Mouse (Mus musculus) hindbrain, embryonic 10.5 days (tissue): ENCODE results near the gene Ppp1r1a. TPM values are rescaled to one million over a fixed set of nuclear protein-coding genes. Genes with fewer than 3 reads are reported as not detected.

Experiments used
- DNase-seq: peaks from one replicate; pipeline ENCODE4 v3.0.0-alpha.2; 2017; ENCODE audit warnings: low spot score
- H3K27ac ChIP-seq: fragments of 300-500 bp; sonication (generic); 2 replicates; pipeline ENCODE4 v1.5.1; 2016; ENCODE audit warnings: mild to moderate bottlenecking, moderate library complexity
- H3K27me3 ChIP-seq: fragments of 300-500 bp; sonication (generic); 2 replicates; pipeline ENCODE4 v1.6.1; 2016; ENCODE audit warnings: mild to moderate bottlenecking; ENCODE audit not compliant: poor library complexity, insufficient read depth, severe bottlenecking
- H3K36me3 ChIP-seq: fragments of 300-500 bp; sonication (generic); 2 replicates; pipeline ENCODE4 v1.6.1; 2016; ENCODE audit warnings: mild to moderate bottlenecking, moderate library complexity
- H3K4me1 ChIP-seq: fragments of 300-500 bp; sonication (generic); replicated peaks from 2 replicates; pipeline ENCODE4 v1.6.1; 2016; ENCODE audit warnings: mild to moderate bottlenecking
- H3K4me3 ChIP-seq: fragments of 300-500 bp; sonication (generic); 2 replicates; pipeline ENCODE4 v1.5.1; 2016; ENCODE audit warnings: mild to moderate bottlenecking, moderate library complexity
- H3K9me3 ChIP-seq: fragments of 300-500 bp; sonication (generic); 2 replicates; pipeline ENCODE4 v1.6.1; 2016; ENCODE audit warnings: mild to moderate bottlenecking, moderate library complexity
- WGBS: fragments of 180-500 bp; shearing (Covaris S2); methylation state at CpG from one replicate; pipeline ENCODE4 v1.1.7; 2016; 5-methylcytosine and 5-hydroxymethylcytosine counted together
- polyA plus RNA-seq: library from polyadenylated mRNA; unstranded; fragments of >200 nt; fragmentation: Nextera tagmentation; extraction: Ambion mirVana; gene quantifications from 2 replicates; pipeline ENCODE4 v1.2.1, GENCODE M21; 2016

Ppp1r1a gene
- polyA plus RNA-seq, 1 experiment from 2014 or later = 56.5 TPM

- no peaks in the 10 kb centered on the region for H3K36me3 ChIP-seq
- WGBS = 48% methylated on average over 12 of the region's 12 CpGs
- peak; percentile 25 for DNase-seq
- peak overlapping the region; percentile 75 for H3K4me3 ChIP-seq
- H3K27me3 ChIP-seq = peaks cover 58% of the 10 kb centered on the region
- peak overlapping the region; percentile 90 for H3K27ac ChIP-seq
- H3K4me1 ChIP-seq = peaks cover 33% of the 10 kb centered on the region
- H3K9me3 ChIP-seq = no peaks in the 10 kb centered on the region
Observed at GRCm38 (mm10) chr15:103503660-103504059, 34.1 kb downstream of the Ppp1r1a start.

GRCm38 (mm10) chr15:103503251-103503600, 34.6 kb downstream of the Ppp1r1a start:
- Histone ChIP-seq H3K27me3 (peaks cover 58% of the 10 kb centered on the region), H3K4me1 (peaks cover 37% of the 10 kb centered on the region), H3K4me3 (peak overlapping the region; percentile 75), H3K9me3 (no peaks in the 10 kb centered on the region), H3K27ac (peak overlapping the region; percentile 90), H3K36me3 (no peaks in the 10 kb centered on the region)
- no peak for DNase-seq
- WGBS = under 1% methylated on average over 15 of the region's 15 CpGs

- peaks cover 43% of the 10 kb centered on the region for H3K4me1 ChIP-seq
- H3K4me3 ChIP-seq = peak within 1 kb of the TSS; percentile 75
- H3K9me3 ChIP-seq = no peaks in the 10 kb centered on the region
- peaks cover 58% of the 10 kb centered on the region for H3K27me3 ChIP-seq
- H3K27ac ChIP-seq = peak within 1 kb of the TSS; percentile 90
- no peaks in the 10 kb centered on the region for H3K36me3 ChIP-seq
- WGBS = under 1% methylated on average over 62 of the region's 63 CpGs
- peak; percentile 72 for DNase-seq
Observed at GRCm38 (mm10) chr15:103502435-103503250, 35.2 kb downstream of the Ppp1r1a start, which contains the start of gene Pde1b. Gene Pde1b, plus strand, starts transcription at chr15:103503034.

DNA sequence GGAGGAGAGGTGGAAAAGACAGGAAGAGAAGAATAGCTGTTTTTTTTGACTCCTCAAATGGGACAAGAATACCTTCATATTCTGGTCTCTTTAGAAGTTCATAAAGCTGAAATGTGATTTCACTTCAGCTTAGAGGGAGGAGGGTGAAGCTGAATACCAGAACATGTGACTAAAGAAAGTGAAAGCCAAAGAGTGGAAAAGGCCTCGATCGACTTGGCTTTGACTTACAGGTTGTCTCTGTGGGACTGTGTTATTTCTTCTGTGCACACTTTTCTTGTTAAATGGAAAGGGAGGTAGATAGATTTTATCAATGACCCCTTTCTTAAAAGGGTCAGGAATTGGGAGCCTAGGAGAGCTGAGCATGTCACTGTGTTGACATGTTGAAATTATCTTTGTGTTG, 36.6 kb downstream of the Ppp1r1a start:
- 71% methylated on average over 2 of the region's 2 CpGs for WGBS
- Histone ChIP-seq H3K4me1 (peaks cover 53% of the 10 kb centered on the region), H3K27me3 (peaks cover 58% of the 10 kb centered on the region), H3K4me3 (no peak overlapping the region), H3K27ac (no peak overlapping the region), H3K9me3 (no peaks in the 10 kb centered on the region), H3K36me3 (no peaks in the 10 kb centered on the region)
- no peak for DNase-seq

- Histone ChIP-seq H3K4me3 (no peak overlapping the region), H3K27ac (no peak overlapping the region; the same call in 1 of the 2 replicates), H3K4me1 (peaks cover 53% of the 10 kb centered on the region), H3K27me3 (peaks cover 56% of the 10 kb centered on the region), H3K9me3 (no peaks in the 10 kb centered on the region), H3K36me3 (no peaks in the 10 kb centered on the region)
- 72% methylated on average over 1 of the region's 1 CpGs for WGBS
- no peak for DNase-seq
Observed at GRCm38 (mm10) chr15:103500723-103501122, 37.1 kb downstream of the Ppp1r1a start.

DNA sequence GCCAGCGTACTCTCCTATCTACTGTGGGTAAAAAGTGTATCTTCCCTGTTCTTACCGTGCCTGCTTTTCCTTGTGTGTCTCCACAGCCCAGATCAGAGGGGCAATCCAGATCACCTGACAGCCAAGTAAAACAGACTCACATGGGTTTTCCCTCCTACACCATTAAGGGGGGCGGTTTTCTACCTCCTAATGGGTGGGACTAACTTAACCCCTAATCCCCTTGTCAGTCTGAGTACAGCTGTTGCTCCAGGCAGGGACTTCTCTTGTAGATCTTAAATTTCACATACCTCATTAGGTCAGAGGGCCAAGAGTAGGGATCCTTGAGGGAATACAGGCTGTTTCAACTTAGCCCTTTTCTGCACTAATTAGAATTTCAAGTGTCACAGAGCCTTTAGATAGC, 39.6 kb downstream of the Ppp1r1a start:
- peaks cover 31% of the 10 kb centered on the region for H3K27me3 ChIP-seq
- H3K4me1 ChIP-seq = peaks cover 35% of the 10 kb centered on the region
- H3K27ac ChIP-seq = no peak overlapping the region
- WGBS = 45% methylated on average over 3 of the region's 3 CpGs
- H3K9me3 ChIP-seq = no peaks in the 10 kb centered on the region
- DNase-seq = no peak
- H3K4me3 ChIP-seq = no peak overlapping the region
- no peaks in the 10 kb centered on the region for H3K36me3 ChIP-seq

- H3K4me3 ChIP-seq = no peak overlapping the region
- peaks cover 28% of the 10 kb centered on the region for H3K4me1 ChIP-seq
- H3K27ac ChIP-seq = no peak overlapping the region
- 78% methylated on average over 10 of the region's 10 CpGs for WGBS
- no peaks in the 10 kb centered on the region for H3K9me3 ChIP-seq
- no peaks in the 10 kb centered on the region for H3K36me3 ChIP-seq
- peaks cover 20% of the 10 kb centered on the region for H3K27me3 ChIP-seq
- no peak for DNase-seq
Observed at GRCm38 (mm10) chr15:103496204-103497140, 41.3 kb downstream of the Ppp1r1a start.

- Histone ChIP-seq H3K27me3 (no peaks in the 10 kb centered on the region), H3K27ac (no peak overlapping the region), H3K9me3 (no peaks in the 10 kb centered on the region), H3K4me3 (no peak overlapping the region), H3K36me3 (no peaks in the 10 kb centered on the region), H3K4me1 (peaks cover 15% of the 10 kb centered on the region)
- 64% methylated on average over 4 of the region's 4 CpGs for WGBS
- no peak for DNase-seq
Observed at GRCm38 (mm10) chr15:103488336-103488735, 49.5 kb downstream of the Ppp1r1a start.

- DNase-seq = no peak
- Histone ChIP-seq H3K9me3 (no peaks in the 10 kb centered on the region), H3K36me3 (no peaks in the 10 kb centered on the region), H3K4me3 (no peak overlapping the region), H3K4me1 (peaks cover 11% of the 10 kb centered on the region), H3K27ac (no peak overlapping the region), H3K27me3 (no peaks in the 10 kb centered on the region)
- 74% methylated on average over 1 of the region's 1 CpGs for WGBS
Observed at GRCm38 (mm10) chr15:103486658-103487057, 51.1 kb downstream of the Ppp1r1a start.

GRCm38 (mm10) chr15:103485106-103485505, 52.7 kb downstream of the Ppp1r1a start:
- no peak overlapping the region for H3K27ac ChIP-seq
- H3K4me1 ChIP-seq = peaks cover 11% of the 10 kb centered on the region
- DNase-seq = no peak
- H3K9me3 ChIP-seq = no peaks in the 10 kb centered on the region
- H3K4me3 ChIP-seq = no peak overlapping the region
- 61% methylated on average over 3 of the region's 3 CpGs for WGBS
- H3K27me3 ChIP-seq = no peaks in the 10 kb centered on the region
- no peaks in the 10 kb centered on the region for H3K36me3 ChIP-seq

- Histone ChIP-seq H3K4me3 (no peak overlapping the region), H3K27me3 (no peaks in the 10 kb centered on the region), H3K4me1 (peaks cover 11% of the 10 kb centered on the region), H3K27ac (peak overlapping the region; percentile 29; the same call in 1 of the 2 replicates), H3K36me3 (no peaks in the 10 kb centered on the region), H3K9me3 (no peaks in the 10 kb centered on the region)
- DNase-seq = no peak
- WGBS = 47% methylated on average over 2 of the region's 2 CpGs
Observed at GRCm38 (mm10) chr15:103484490-103484889, 53.3 kb downstream of the Ppp1r1a start.

GRCm38 (mm10) chr15:103482488-103482887, 55.3 kb downstream of the Ppp1r1a start:
- Histone ChIP-seq H3K4me1 (peaks cover 18% of the 10 kb centered on the region), H3K27ac (peak overlapping the region; percentile 40; the same call in 1 of the 2 replicates), H3K27me3 (no peaks in the 10 kb centered on the region), H3K9me3 (no peaks in the 10 kb centered on the region), H3K36me3 (no peaks in the 10 kb centered on the region), H3K4me3 (no peak overlapping the region)
- WGBS = 0% methylated on average over 1 of the region's 1 CpGs
- peak; percentile 54 for DNase-seq
